Mouse (Mus musculus) bone marrow macrophage, adult 2 months (primary cell): ENCODE measurements around the gene Ccdc125.

Experiments used
- CTCF ChIP-seq: IDR thresholded peaks from 2 replicates; pipeline ENCODE4 v1.5.1; 2012; ENCODE audit warnings: low read depth, mild to moderate bottlenecking, low read length, moderate library complexity
- POLR2A ChIP-seq: IDR thresholded peaks from 2 replicates; pipeline ENCODE4 v1.6.1; 2012; ENCODE audit warnings: mild to moderate bottlenecking, low read depth, low read length, borderline replicate concordance

DNA sequence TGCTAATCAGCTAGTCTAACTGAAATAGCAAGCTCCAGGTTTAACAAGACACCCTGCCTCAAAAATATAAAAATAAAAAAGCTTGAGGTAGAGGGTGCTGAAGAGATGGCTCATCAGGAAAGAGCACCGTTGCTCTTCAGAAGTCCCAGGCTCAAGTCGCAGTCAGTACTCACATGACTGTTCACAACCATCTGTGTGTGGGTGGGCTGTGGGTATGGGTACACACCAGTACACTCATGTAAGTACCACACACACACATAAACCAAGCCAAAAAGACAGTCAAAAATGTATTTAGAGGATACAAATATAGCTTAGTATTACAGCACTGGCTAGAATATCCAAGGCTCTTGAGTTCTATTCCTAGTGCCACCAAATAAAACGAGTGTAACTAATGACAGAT lies 76.6 kb downstream of the Ccdc125 start:
- TF ChIP-seq CTCF (no peak), POLR2A (no peak)
